Mouse (Mus musculus) liver, adult 2 months (tissue): ENCODE data around the gene Iapp.

ENCODE experiments used
- CTCF ChIP-seq: fragments of 200-500 bp; IDR thresholded peaks from 2 replicates; pipeline ENCODE4 v1.5.1; 2011; ENCODE audit warnings: low read depth, low read length, control low read depth
- POLR2A ChIP-seq: fragments of 200-500 bp; IDR thresholded peaks from 2 replicates; pipeline ENCODE4 v1.6.1; 2011; ENCODE audit warnings: low read length, control low read depth; ENCODE audit not compliant: insufficient read depth; ENCODE audit errors: extremely low read depth

DNA sequence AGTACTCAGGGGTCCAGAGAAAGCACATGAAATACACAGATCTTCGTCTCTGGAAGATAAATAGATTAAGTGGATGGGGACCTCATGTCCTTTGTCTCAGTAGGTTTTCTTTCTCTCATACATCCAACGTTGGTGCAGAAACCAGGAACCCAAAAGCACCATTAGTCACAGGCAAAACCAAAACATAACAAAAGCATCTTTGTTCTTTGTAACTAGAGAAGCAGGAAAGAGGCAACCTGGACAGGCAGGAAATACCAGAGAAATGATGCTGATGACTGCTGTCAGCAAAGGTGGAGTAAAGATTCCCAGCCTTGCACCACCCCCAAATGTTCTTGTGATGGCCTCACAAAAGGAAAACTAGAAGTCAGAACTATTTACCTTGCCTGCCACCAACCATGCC, 41.4 kb downstream of the Iapp start:
- TF ChIP-seq CTCF (no peak), POLR2A (no peak)
